Comparison of ENCODE assay signal across 28 mouse cellular contexts in genomic region chr4:55976265-55976664, GRCm38 (mm10).
"Had no signal": no experiment of that assay in that cellular context is flagged by ENCODE, and none has a peak within 500 bp of the region (broad histone marks: within the 10 kb centered on the region; RNA-seq: fewer than 3 reads in every experiment).

No protein-coding gene starts in this region.

- DNase-seq: cerebellum, adult 8-10 months; cerebellum, adult 9-10 months; cerebellum, adult 9-11 months; cerebellum, postnatal 10 days; cerebellum, postnatal 14 days; cerebellum, postnatal 25 days; cerebellum, postnatal 36 days; embryo, embryonic 11 days; forebrain, postnatal 0 days; gastrocnemius, adult 2 months; gastrocnemius, postnatal 10 days; gastrocnemius, postnatal 14 days; gastrocnemius, postnatal 25 days; gastrocnemius, postnatal 36 days; heart, adult 11 months; heart, adult 18-20 months; heart, adult 2 months had no signal

- H3K36me3 ChIP-seq: embryonic facial prominence, embryonic 10.5 days; embryonic facial prominence, embryonic 12.5 days; embryonic facial prominence, embryonic 13.5 days; embryonic facial prominence, embryonic 15.5 days; forebrain, embryonic 10.5 days; forebrain, embryonic 12.5 days; forebrain, embryonic 15.5 days had no signal

- H3K9ac ChIP-seq: embryonic facial prominence, embryonic 12.5 days; embryonic facial prominence, embryonic 13.5 days; embryonic facial prominence, embryonic 15.5 days; forebrain, embryonic 12.5 days; forebrain, embryonic 13.5 days; forebrain, embryonic 15.5 days; forebrain, postnatal 0 days had no signal

- H3K27ac ChIP-seq: embryonic facial prominence, embryonic 10.5 days; embryonic facial prominence, embryonic 12.5 days; embryonic facial prominence, embryonic 13.5 days; embryonic facial prominence, embryonic 15.5 days; forebrain, embryonic 10.5 days; forebrain, embryonic 12.5 days; forebrain, embryonic 13.5 days; forebrain, embryonic 15.5 days; gastrocnemius, adult 2 months; heart, adult 2 months had no signal

- H3K4me2 ChIP-seq: embryonic facial prominence, embryonic 12.5 days; embryonic facial prominence, embryonic 13.5 days; embryonic facial prominence, embryonic 15.5 days; forebrain, embryonic 12.5 days; forebrain, embryonic 13.5 days; forebrain, embryonic 15.5 days had no signal

- H3K9me3 ChIP-seq: embryonic facial prominence, embryonic 10.5 days; embryonic facial prominence, embryonic 12.5 days; embryonic facial prominence, embryonic 13.5 days; embryonic facial prominence, embryonic 15.5 days; forebrain, embryonic 10.5 days; forebrain, embryonic 12.5 days; forebrain, embryonic 13.5 days; forebrain, embryonic 15.5 days had no signal

- ATAC-seq: forebrain, embryonic 13.5 days; forebrain, embryonic 14.5 days; forebrain, embryonic 15.5 days; forebrain, embryonic 16.5 days; forebrain, postnatal 0 days had no signal

- H3K27me3 ChIP-seq: embryonic facial prominence, embryonic 12.5 days; embryonic facial prominence, embryonic 13.5 days; embryonic facial prominence, embryonic 15.5 days; forebrain, embryonic 12.5 days; forebrain, embryonic 13.5 days; forebrain, embryonic 15.5 days had no signal

- H3K4me3 ChIP-seq: embryonic facial prominence, embryonic 10.5 days; embryonic facial prominence, embryonic 12.5 days; embryonic facial prominence, embryonic 13.5 days; embryonic facial prominence, embryonic 15.5 days; erythroblast, embryonic 14.5 days; forebrain, embryonic 10.5 days; forebrain, embryonic 12.5 days; forebrain, embryonic 13.5 days; forebrain, embryonic 15.5 days; gastrocnemius, adult 2 months; heart, adult 2 months had no signal

- H3K4me1 ChIP-seq: embryonic facial prominence, embryonic 10.5 days; embryonic facial prominence, embryonic 12.5 days; embryonic facial prominence, embryonic 13.5 days; forebrain, embryonic 10.5 days; forebrain, embryonic 12.5 days; forebrain, embryonic 13.5 days; forebrain, embryonic 15.5 days had no signal
